Mouse (Mus musculus): Measurements from ENCODE around the gene Gja5.

The Gja5 gene

GRCm38 (mm10) chr3:97007010-97007448 is 102.5 kb downstream of the Gja5 start:
- Histone ChIP-seq H3K4me3 (replicated peaks; ENCODE audit: low read length) (no peak overlapping the region), H3K27me3 (ENCODE audit: insufficient read depth, low read length) (no peaks in the 10 kb centered on the region), H3K4me1 (replicated peaks; ENCODE audit: low read depth, low read length) (no peaks in the 10 kb centered on the region), H3K9me3 (ENCODE audit: low read length) (no peaks in the 10 kb centered on the region), H3K36me3 (ENCODE audit: insufficient read depth, low read length) (no peaks in the 10 kb centered on the region)
- TF ChIP-seq POU5F1 (IDR thresholded peaks at IDR 0.05; ENCODE audit: borderline replicate concordance, low read length) (no peak), CTCF (conservative IDR thresholded peaks at IDR 0.05; ENCODE audit: low read length) (no peak), NANOG (IDR thresholded peaks at IDR 0.05; ENCODE audit: borderline replicate concordance, low read length) (no peak)

DNA sequence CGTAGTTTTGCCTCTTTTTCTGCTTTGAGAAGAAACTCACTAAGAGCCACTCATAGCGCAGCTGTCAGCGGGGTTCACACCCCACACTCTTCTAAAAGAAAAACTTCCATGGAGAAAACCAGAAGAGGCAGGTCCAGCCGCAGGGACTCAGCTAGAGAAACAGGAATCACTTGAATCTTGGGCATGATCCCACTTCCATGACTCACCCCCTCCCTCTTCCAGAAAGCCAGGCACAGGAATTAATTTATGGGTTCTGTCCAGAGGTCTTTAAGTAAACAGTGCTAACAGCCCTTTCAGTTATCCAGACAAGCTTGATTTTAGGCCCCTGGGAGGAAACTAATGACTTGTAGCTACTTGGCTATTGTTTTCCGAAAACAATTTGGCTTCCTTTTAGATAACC is 120.7 kb downstream of the Gja5 start:
- Histone ChIP-seq H3K9me3 (ENCODE audit: low read length) (no peaks in the 10 kb centered on the region), H3K4me3 (replicated peaks; ENCODE audit: low read length) (no peak overlapping the region), H3K36me3 (ENCODE audit: insufficient read depth, low read length) (no peaks in the 10 kb centered on the region), H3K27me3 (ENCODE audit: insufficient read depth, low read length) (no peaks in the 10 kb centered on the region), H3K4me1 (replicated peaks; ENCODE audit: low read depth, low read length) (no peaks in the 10 kb centered on the region)
- TF ChIP-seq POU5F1 (IDR thresholded peaks at IDR 0.05; ENCODE audit: borderline replicate concordance, low read length) (no peak), CTCF (conservative IDR thresholded peaks at IDR 0.05; ENCODE audit: low read length) (no peak)

DNA sequence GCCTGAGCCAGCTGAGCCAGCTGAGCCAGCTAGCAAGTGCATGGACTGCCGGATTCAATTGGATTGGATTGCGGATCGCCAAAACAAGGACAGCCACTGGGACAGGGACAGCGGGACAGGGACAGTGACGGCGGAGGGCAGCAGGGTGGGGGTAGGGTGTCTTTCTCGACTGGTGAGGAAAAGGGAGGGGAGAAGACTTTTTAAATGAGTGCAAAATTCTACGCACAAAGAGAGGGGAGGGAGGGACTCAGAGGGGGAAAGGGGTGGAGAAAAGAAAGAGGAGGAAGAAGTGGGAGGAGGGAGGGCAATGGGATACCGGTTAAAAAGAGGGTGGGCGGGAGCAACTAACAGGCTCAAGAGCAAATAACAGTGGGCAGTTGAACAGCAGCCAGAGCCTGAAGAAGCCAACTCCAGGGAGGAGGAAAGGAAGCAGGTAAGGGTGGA is 127.6 kb downstream of the Gja5 start:
- Histone ChIP-seq H3K9me3 (ENCODE audit: low read length) (no peaks in the 10 kb centered on the region), H3K27me3 (ENCODE audit: insufficient read depth, low read length) (0 out of 2 replicates have a peak, but pooled peaks cover 4% of the 10 kb centered on the region), H3K4me1 (replicated peaks; ENCODE audit: low read depth, low read length) (peaks cover 12% of the 10 kb centered on the region), H3K4me3 (replicated peaks; ENCODE audit: low read length) (peak overlapping the region; percentile 29; the same call in 1 of the 2 replicates), H3K36me3 (ENCODE audit: insufficient read depth, low read length) (no peaks in the 10 kb centered on the region)
- no peak for TF ChIP-seq POU5F1 (IDR thresholded peaks at IDR 0.05; ENCODE audit: borderline replicate concordance, low read length)
- TF ChIP-seq CTCF (conservative IDR thresholded peaks at IDR 0.05; ENCODE audit: low read length) = no peak
- no peak for TF ChIP-seq NANOG (IDR thresholded peaks at IDR 0.05; ENCODE audit: borderline replicate concordance, low read length)

DNA sequence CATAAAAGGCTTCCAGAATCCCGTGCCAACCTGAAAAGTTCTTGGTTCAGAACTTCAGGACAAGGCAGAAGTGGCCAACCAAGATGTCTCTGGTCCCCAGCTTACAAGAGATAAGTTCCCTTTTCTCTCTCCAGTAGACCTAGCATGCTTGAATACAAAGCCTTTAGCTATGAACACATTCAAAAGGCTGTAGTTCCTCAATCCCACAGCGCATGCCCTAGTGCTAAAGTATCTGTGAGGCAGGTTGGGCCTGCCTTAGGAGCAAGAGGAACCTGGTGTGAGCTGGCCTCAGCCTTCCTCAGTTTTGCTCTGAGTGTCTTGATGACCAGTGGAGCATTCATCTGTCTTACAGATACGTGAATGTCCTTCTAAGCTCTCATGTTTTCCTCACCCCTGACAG is 131.1 kb downstream of the Gja5 start:
- no peaks in the 10 kb centered on the region for H3K36me3 ChIP-seq (ENCODE audit: insufficient read depth, low read length)
- H3K27me3 ChIP-seq (ENCODE audit: insufficient read depth, low read length) = 0 out of 2 replicates have a peak, but pooled peaks cover 4% of the 10 kb centered on the region
- TF ChIP-seq POU5F1 (IDR thresholded peaks at IDR 0.05; ENCODE audit: borderline replicate concordance, low read length) (no peak), NANOG (IDR thresholded peaks at IDR 0.05; ENCODE audit: borderline replicate concordance, low read length) (no peak), CTCF (conservative IDR thresholded peaks at IDR 0.05; ENCODE audit: low read length) (no peak)
- no peak overlapping the region for H3K4me3 ChIP-seq (replicated peaks; ENCODE audit: low read length)
- no peaks in the 10 kb centered on the region for H3K9me3 ChIP-seq (ENCODE audit: low read length)
- H3K4me1 ChIP-seq (replicated peaks; ENCODE audit: low read depth, low read length) = peaks cover 12% of the 10 kb centered on the region

GRCm38 (mm10) chr3:97037119-97037518 is 132.6 kb downstream of the Gja5 start:
- no peak overlapping the region for H3K4me3 ChIP-seq (replicated peaks; ENCODE audit: low read length)
- TF ChIP-seq CTCF (conservative IDR thresholded peaks at IDR 0.05; ENCODE audit: low read length) (no peak), POU5F1 (IDR thresholded peaks at IDR 0.05; ENCODE audit: borderline replicate concordance, low read length) (no peak), NANOG (IDR thresholded peaks at IDR 0.05; ENCODE audit: borderline replicate concordance, low read length) (no peak)
- H3K4me1 ChIP-seq (replicated peaks; ENCODE audit: low read depth, low read length) = peaks cover 9% of the 10 kb centered on the region
- H3K36me3 ChIP-seq (ENCODE audit: insufficient read depth, low read length) = no peaks in the 10 kb centered on the region
- H3K9me3 ChIP-seq (ENCODE audit: low read length) = no peaks in the 10 kb centered on the region
- 0 out of 2 replicates have a peak, but pooled peaks cover 4% of the 10 kb centered on the region for H3K27me3 ChIP-seq (ENCODE audit: insufficient read depth, low read length)

GRCm38 (mm10) chr3:97039721-97040120 is 135.2 kb downstream of the Gja5 start:
- Histone ChIP-seq H3K9me3 (ENCODE audit: low read length) (no peaks in the 10 kb centered on the region; the same call in 1 of the 2 replicates), H3K36me3 (ENCODE audit: insufficient read depth, low read length) (no peaks in the 10 kb centered on the region), H3K27me3 (ENCODE audit: insufficient read depth, low read length) (no peaks in the 10 kb centered on the region), H3K4me3 (replicated peaks; ENCODE audit: low read length) (no peak overlapping the region), H3K4me1 (replicated peaks; ENCODE audit: low read depth, low read length) (no peaks in the 10 kb centered on the region)
- TF ChIP-seq CTCF (conservative IDR thresholded peaks at IDR 0.05; ENCODE audit: low read length) (no peak), POU5F1 (IDR thresholded peaks at IDR 0.05; ENCODE audit: borderline replicate concordance, low read length) (no peak)

GRCm38 (mm10) chr3:97044188-97044587 is 139.7 kb downstream of the Gja5 start:
- H3K36me3 ChIP-seq (ENCODE audit: insufficient read depth, low read length) = no peaks in the 10 kb centered on the region
- TF ChIP-seq POU5F1 (IDR thresholded peaks at IDR 0.05; ENCODE audit: borderline replicate concordance, low read length) (no peak), NANOG (IDR thresholded peaks at IDR 0.05; ENCODE audit: borderline replicate concordance, low read length) (no peak), CTCF (conservative IDR thresholded peaks at IDR 0.05; ENCODE audit: low read length) (no peak)
- no peaks in the 10 kb centered on the region for H3K4me1 ChIP-seq (replicated peaks; ENCODE audit: low read depth, low read length)
- peaks cover 4% of the 10 kb centered on the region; the same call in 1 of the 2 replicates for H3K9me3 ChIP-seq (ENCODE audit: low read length)
- H3K4me3 ChIP-seq (replicated peaks; ENCODE audit: low read length) = no peak overlapping the region
- no peaks in the 10 kb centered on the region for H3K27me3 ChIP-seq (ENCODE audit: insufficient read depth, low read length)

DNA sequence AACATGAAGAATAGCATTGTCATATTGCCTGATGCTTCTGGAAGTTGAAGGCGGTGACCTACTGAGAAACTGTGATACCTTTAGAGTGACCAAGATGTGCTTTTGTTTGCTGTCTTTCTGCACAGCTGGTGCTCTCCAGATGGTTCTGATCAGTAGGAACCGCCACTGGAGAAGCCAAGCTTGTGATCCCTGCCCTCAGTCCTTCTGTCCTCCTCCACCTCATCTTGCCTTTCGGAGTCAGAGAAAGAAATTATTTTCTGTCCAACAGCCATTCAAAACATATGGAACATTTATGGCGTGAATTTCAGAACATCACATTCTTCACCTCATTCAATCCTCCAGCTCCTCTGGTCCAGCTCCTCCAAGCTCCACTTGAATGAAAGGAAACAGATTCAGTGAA is 143.3 kb downstream of the Gja5 start:
- peaks cover 11% of the 10 kb centered on the region for H3K4me1 ChIP-seq (replicated peaks; ENCODE audit: low read depth, low read length)
- H3K9me3 ChIP-seq (ENCODE audit: low read length) = peaks cover 4% of the 10 kb centered on the region; the same call in 1 of the 2 replicates
- no peaks in the 10 kb centered on the region for H3K36me3 ChIP-seq (ENCODE audit: insufficient read depth, low read length)
- no peaks in the 10 kb centered on the region for H3K27me3 ChIP-seq (ENCODE audit: insufficient read depth, low read length)
- no peak for TF ChIP-seq POU5F1 (IDR thresholded peaks at IDR 0.05; ENCODE audit: borderline replicate concordance, low read length)
- no peak for TF ChIP-seq CTCF (conservative IDR thresholded peaks at IDR 0.05; ENCODE audit: low read length)
- TF ChIP-seq NANOG (IDR thresholded peaks at IDR 0.05; ENCODE audit: borderline replicate concordance, low read length) = no peak
- H3K4me3 ChIP-seq (replicated peaks; ENCODE audit: low read length) = no peak overlapping the region

GRCm38 (mm10) chr3:97048360-97048759 is 143.9 kb downstream of the Gja5 start:
- peaks cover 11% of the 10 kb centered on the region for H3K4me1 ChIP-seq (replicated peaks; ENCODE audit: low read depth, low read length)
- H3K9me3 ChIP-seq (ENCODE audit: low read length) = peaks cover 4% of the 10 kb centered on the region; the same call in 1 of the 2 replicates
- TF ChIP-seq POU5F1 (IDR thresholded peaks at IDR 0.05; ENCODE audit: borderline replicate concordance, low read length) (no peak), CTCF (conservative IDR thresholded peaks at IDR 0.05; ENCODE audit: low read length) (peak; percentile 84), NANOG (IDR thresholded peaks at IDR 0.05; ENCODE audit: borderline replicate concordance, low read length) (no peak)
- H3K27me3 ChIP-seq (ENCODE audit: insufficient read depth, low read length) = no peaks in the 10 kb centered on the region
- no peaks in the 10 kb centered on the region for H3K36me3 ChIP-seq (ENCODE audit: insufficient read depth, low read length)
- H3K4me3 ChIP-seq (replicated peaks; ENCODE audit: low read length) = no peak overlapping the region
